Mouse (Mus musculus) neural tube, embryonic 12.5 days (tissue): ENCODE data around the gene Six1. TPM values are rescaled to one million over a fixed set of nuclear protein-coding genes. Genes with fewer than 3 reads are reported as not detected.

Source experiments
- ATAC-seq: fragments of 200-750 bp; cut with Nextera tagmentation; 2 replicates; pipeline ENCODE4 v1.8.0; 2017; ENCODE audit warnings: low read depth, mild to moderate bottlenecking, moderate TSS enrichment, moderate library complexity; ENCODE audit not compliant: low FRiP score
- H3K27ac ChIP-seq: fragments of 300-500 bp; sonication (generic); 2 replicates; pipeline ENCODE4 v1.5.1; 2016
- H3K27me3 ChIP-seq: fragments of 300-500 bp; sonication (generic); replicated peaks from 2 replicates; pipeline ENCODE4 v1.6.1; 2016; ENCODE audit warnings: mild to moderate bottlenecking
- H3K36me3 ChIP-seq: fragments of 300-500 bp; sonication (generic); 2 replicates; pipeline ENCODE4 v1.6.1; 2016; ENCODE audit warnings: mild to moderate bottlenecking
- H3K4me1 ChIP-seq: fragments of 300-500 bp; sonication (generic); 2 replicates; pipeline ENCODE4 v1.6.1; 2016
- H3K4me2 ChIP-seq: fragments of 300-500 bp; sonication (generic); replicated peaks from 2 replicates; pipeline ENCODE4 v1.6.1; 2016; ENCODE audit warnings: mild to moderate bottlenecking
- H3K4me3 ChIP-seq: fragments of 300-500 bp; sonication (generic); 2 replicates; pipeline ENCODE4 v1.5.1; 2016
- H3K9ac ChIP-seq: fragments of 300-500 bp; sonication (generic); 2 replicates; pipeline ENCODE4 v1.6.1; 2016; ENCODE audit warnings: mild to moderate bottlenecking
- H3K9me3 ChIP-seq: fragments of 300-500 bp; sonication (generic); 2 replicates; pipeline ENCODE4 v1.6.1; 2016; ENCODE audit warnings: mild to moderate bottlenecking
- WGBS: fragments of 180-500 bp; shearing (Covaris S2); methylation state at CpG from one replicate; pipeline ENCODE4 v1.1.7; 2016; 5-methylcytosine and 5-hydroxymethylcytosine counted together
- polyA plus RNA-seq: library from polyadenylated mRNA; unstranded; fragments of >200 nt; fragmentation: Nextera tagmentation; extraction: Ambion mirVana; gene quantifications from 2 replicates; pipeline ENCODE4 v1.2.1, GENCODE M21; 2016

Six1 gene
- polyA plus RNA-seq, 1 experiment from 2014 or later = 36.7 TPM

DNA sequence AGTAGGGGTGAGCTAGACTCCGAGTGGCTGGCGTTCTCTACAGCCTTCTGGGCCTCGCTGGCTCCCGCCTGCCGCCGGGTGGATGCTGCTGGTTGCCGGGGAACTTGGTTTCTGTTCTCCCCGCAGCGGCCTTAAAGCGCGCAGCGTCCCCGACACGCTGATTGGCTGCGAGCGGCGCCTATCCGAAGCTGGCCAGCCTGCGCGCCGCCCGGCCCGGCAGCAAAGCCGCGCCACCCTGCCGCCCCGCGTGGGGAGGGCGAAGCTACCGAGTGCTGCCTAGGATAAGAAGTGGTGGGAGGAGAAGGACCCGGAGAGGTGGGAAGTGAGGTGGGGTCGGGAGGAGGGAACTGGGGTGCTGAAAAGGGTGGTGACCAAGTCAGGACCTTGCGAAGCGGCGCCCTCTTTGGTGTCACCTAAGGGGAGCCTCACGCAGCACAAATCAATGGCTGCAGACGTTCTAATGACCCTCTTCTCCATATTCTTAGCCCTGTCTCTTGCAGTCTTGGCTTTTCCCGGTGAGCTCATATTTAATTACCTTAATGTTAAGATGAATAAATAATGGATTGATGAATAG is 7.0 kb downstream of the Six1 start:
- peak overlapping the region; percentile 67 for H3K9ac ChIP-seq
- no peak overlapping the region for H3K27ac ChIP-seq

DNA sequence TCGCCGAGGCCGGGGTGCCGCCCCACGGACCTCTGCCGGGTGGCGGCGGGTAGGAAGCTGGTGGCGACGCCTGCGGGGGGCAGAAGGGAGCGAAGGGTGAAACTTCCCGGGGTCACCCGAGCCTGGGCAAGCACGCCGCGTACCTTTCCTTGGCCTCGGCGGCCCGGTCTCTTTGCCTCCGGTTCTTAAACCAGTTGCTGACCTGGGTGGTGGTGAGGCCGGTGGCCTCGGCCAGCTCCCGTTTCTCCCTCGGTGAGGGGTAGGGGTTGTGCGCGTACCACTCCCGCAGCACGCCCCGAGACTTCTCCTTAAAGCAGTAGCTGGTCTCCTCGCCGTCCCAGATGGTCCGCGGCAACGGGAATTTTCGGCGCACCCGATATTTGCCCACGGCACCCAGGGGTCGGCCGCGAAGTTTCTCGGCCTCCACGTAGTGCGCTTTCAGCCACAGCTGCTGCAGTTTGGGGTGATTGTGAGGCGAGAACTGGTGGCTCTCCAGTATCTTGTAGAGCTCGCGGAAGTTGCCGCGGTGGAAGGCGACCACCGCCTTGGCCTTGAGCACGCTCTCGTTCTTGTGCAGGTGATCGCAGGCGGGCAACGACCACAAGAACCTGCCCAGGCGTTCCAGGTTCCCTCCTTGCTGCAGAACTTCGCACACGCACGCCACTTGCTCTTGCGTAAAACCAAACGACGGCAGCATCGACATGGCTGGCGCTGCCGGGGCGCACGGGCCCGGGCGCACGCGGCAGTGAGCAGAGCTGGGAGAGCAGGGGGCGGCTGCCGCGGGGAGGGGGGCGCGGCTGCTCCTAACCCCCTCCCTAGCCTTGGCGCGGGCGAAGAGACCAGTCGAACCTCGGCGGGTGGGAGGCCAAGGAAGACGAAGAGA is 7.7 kb downstream of the Six1 start:
- peak overlapping the region; percentile 67 for H3K9ac ChIP-seq
- ATAC-seq = no peak
- under 1% methylated on average over 85 of the region's 85 CpGs for WGBS

More for the DNA sequence above, 7.0 kb downstream of the Six1 start:
- peaks cover 22% of the 10 kb centered on the region for H3K4me1 ChIP-seq
- H3K4me2 ChIP-seq = peak overlapping the region; percentile 61
- peak overlapping the region; percentile 48 for H3K4me3 ChIP-seq
- WGBS = under 1% methylated on average over 38 of the region's 38 CpGs
- no peaks in the 10 kb centered on the region for H3K9me3 ChIP-seq
- no peaks in the 10 kb centered on the region for H3K36me3 ChIP-seq
- peaks cover 92% of the 10 kb centered on the region for H3K27me3 ChIP-seq
- ATAC-seq = peak; percentile 83

DNA sequence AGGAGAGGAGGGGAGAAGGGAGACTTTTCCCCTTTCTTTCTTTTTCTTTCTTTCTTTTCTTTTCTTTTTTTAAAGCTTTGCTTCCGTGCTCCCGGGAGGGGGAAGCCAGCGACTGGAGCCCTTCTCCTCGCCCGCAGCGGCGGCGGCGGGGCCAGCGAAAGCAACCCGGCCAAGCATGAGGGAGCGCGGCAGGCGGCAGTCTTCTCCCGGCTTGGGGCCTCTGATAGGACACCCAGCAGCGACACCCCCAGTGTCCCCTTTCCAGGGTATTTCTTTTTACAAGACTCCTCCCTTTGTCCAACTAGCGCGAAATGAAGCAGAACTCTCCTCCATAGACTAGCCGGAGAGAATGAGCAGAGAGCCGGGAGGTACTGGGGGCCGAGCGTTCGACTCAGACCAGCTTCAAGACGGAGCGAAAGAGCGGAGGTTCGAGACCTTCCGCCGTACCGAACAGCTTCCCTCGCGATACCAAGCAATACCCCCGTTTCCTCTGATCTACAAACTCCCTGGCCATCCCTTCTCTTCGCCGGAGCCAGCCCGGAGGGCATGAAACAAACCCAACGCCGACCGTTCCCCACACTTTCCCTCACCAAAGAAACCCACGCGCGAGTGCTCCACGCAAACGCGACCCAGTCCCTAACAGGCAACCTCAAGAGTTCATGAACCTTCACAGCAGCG is 8.5 kb downstream of the Six1 start:
- Histone ChIP-seq H3K4me2 (peak overlapping the region; percentile 61), H3K4me3 (peak overlapping the region; percentile 48), H3K9ac (peak overlapping the region; percentile 67), H3K36me3 (no peaks in the 10 kb centered on the region), H3K27ac (peak overlapping the region; percentile 15; the same call in 1 of the 2 replicates), H3K27me3 (peaks cover 91% of the 10 kb centered on the region), H3K4me1 (peaks cover 22% of the 10 kb centered on the region), H3K9me3 (no peaks in the 10 kb centered on the region)
- WGBS = under 1% methylated on average over 46 of the region's 46 CpGs
- no peak for ATAC-seq

More for the DNA sequence above, 7.7 kb downstream of the Six1 start:
- H3K9me3 ChIP-seq = no peaks in the 10 kb centered on the region
- peak overlapping the region; percentile 61 for H3K4me2 ChIP-seq
- peak overlapping the region; percentile 15; the same call in 1 of the 2 replicates for H3K27ac ChIP-seq
- H3K4me3 ChIP-seq = peak overlapping the region; percentile 48
- peaks cover 91% of the 10 kb centered on the region for H3K27me3 ChIP-seq
- peaks cover 22% of the 10 kb centered on the region for H3K4me1 ChIP-seq
- no peaks in the 10 kb centered on the region for H3K36me3 ChIP-seq

GRCm38 (mm10) chr12:73044221-73045045 is 9.3 kb downstream of the Six1 start:
- Histone ChIP-seq H3K36me3 (no peaks in the 10 kb centered on the region), H3K9ac (peak overlapping the region; percentile 67), H3K4me1 (peaks cover 22% of the 10 kb centered on the region), H3K27ac (no peak overlapping the region), H3K4me3 (peak overlapping the region; percentile 48), H3K4me2 (peak overlapping the region; percentile 61), H3K9me3 (no peaks in the 10 kb centered on the region), H3K27me3 (peaks cover 91% of the 10 kb centered on the region)
- under 1% methylated on average over 53 of the region's 53 CpGs for WGBS
- no peak for ATAC-seq

- H3K27ac ChIP-seq = no peak overlapping the region
- peaks cover 91% of the 10 kb centered on the region for H3K27me3 ChIP-seq
- no peaks in the 10 kb centered on the region for H3K9me3 ChIP-seq
- 4% methylated on average over 14 of the region's 14 CpGs for WGBS
- ATAC-seq = no peak
- H3K36me3 ChIP-seq = no peaks in the 10 kb centered on the region
- peaks cover 22% of the 10 kb centered on the region for H3K4me1 ChIP-seq
- H3K4me3 ChIP-seq = peak overlapping the region; percentile 48
- peak overlapping the region; percentile 61 for H3K4me2 ChIP-seq
- H3K9ac ChIP-seq = peak overlapping the region; percentile 42
These were observed 10.1 kb downstream of the Six1 start for GRCm38 (mm10) chr12:73043396-73044167.

DNA sequence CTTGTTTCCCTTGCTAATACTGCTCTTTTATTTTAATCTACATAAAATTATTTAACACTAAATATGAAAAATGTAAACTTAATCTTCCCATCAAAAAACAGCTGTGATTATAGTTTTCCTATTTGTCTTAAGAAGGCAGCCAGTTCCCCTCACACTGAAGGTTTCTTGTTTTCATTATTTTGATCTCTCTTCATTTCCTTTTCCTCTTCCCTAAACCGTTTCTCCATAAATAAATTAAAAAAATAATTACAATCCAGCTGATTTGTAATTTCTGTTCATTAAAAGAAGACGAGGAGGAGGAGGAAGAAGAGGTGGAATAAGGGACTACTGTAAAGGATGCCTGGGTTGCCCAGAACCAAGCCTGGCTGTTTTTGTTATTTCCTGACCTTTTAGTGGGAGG is 10.8 kb downstream of the Six1 start:
- H3K4me3 ChIP-seq = peak overlapping the region; percentile 48; the same call in 1 of the 2 replicates
- 6% methylated on average over 2 of the region's 2 CpGs for WGBS
- no peak overlapping the region for H3K27ac ChIP-seq
- H3K36me3 ChIP-seq = no peaks in the 10 kb centered on the region
- no peaks in the 10 kb centered on the region for H3K9me3 ChIP-seq
- peaks cover 91% of the 10 kb centered on the region for H3K27me3 ChIP-seq
- peak overlapping the region; percentile 61 for H3K4me2 ChIP-seq
- peaks cover 22% of the 10 kb centered on the region for H3K4me1 ChIP-seq
- H3K9ac ChIP-seq = 0 out of 2 replicates have a peak overlapping the region, but pooled peaks have one; percentile 42
- no peak for ATAC-seq

GRCm38 (mm10) chr12:73042406-73042805 is 11.3 kb downstream of the Six1 start:
- H3K9ac ChIP-seq = 0 out of 2 replicates have a peak overlapping the region, but pooled peaks have one; percentile 1
- WGBS = 4% methylated on average over 5 of the region's 5 CpGs
- no peaks in the 10 kb centered on the region for H3K36me3 ChIP-seq
- H3K4me2 ChIP-seq = peak overlapping the region; percentile 33
- no peak overlapping the region for H3K27ac ChIP-seq
- no peak for ATAC-seq
- H3K4me1 ChIP-seq = peaks cover 22% of the 10 kb centered on the region
- H3K27me3 ChIP-seq = peaks cover 91% of the 10 kb centered on the region
- peak overlapping the region; percentile 25 for H3K4me3 ChIP-seq
- no peaks in the 10 kb centered on the region for H3K9me3 ChIP-seq

DNA sequence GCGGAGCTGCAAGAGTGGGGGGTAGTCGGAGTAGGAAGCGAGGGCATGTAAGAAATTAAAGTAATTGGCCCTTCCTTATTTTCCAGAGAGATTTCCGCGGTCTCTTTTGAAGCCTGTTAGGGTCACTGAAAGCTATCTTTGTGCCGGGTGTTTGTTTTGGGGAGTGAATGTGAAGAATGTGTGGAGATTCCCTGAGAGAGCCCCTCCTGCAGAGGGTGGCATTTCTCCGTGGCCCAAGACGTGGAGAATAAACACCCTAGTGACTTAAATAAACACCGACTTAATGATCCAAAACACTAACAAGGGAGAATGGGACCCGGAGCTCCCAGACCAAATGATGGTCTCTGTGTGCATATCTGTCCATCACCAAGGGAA is 12.4 kb downstream of the Six1 start:
- H3K4me2 ChIP-seq = peak overlapping the region; percentile 45
- no peak overlapping the region for H3K27ac ChIP-seq

GRCm38 (mm10) chr12:73040563-73041255 is 13.0 kb downstream of the Six1 start:
- under 1% methylated on average over 27 of the region's 27 CpGs for WGBS

More for the DNA sequence above, 12.4 kb downstream of the Six1 start:
- H3K36me3 ChIP-seq = no peaks in the 10 kb centered on the region
- WGBS = under 1% methylated on average over 10 of the region's 10 CpGs
- peak overlapping the region; percentile 7 for H3K4me3 ChIP-seq
- H3K9ac ChIP-seq = no peak overlapping the region
- peaks cover 14% of the 10 kb centered on the region for H3K4me1 ChIP-seq
- no peak for ATAC-seq
- H3K9me3 ChIP-seq = no peaks in the 10 kb centered on the region
- peaks cover 86% of the 10 kb centered on the region for H3K27me3 ChIP-seq

GRCm38 (mm10) chr12:73039939-73040562 is 13.6 kb downstream of the Six1 start:
- H3K4me2 ChIP-seq = peak overlapping the region; percentile 45
- WGBS = 2% methylated on average over 18 of the region's 18 CpGs
- H3K4me1 ChIP-seq = peaks cover 13% of the 10 kb centered on the region
- no peaks in the 10 kb centered on the region for H3K9me3 ChIP-seq
- 0 out of 2 replicates have a peak overlapping the region, but pooled peaks have one; percentile 44 for H3K9ac ChIP-seq
- no peak overlapping the region for H3K27ac ChIP-seq
- no peak for ATAC-seq
- peak overlapping the region; percentile 24 for H3K4me3 ChIP-seq
- H3K36me3 ChIP-seq = no peaks in the 10 kb centered on the region
- H3K27me3 ChIP-seq = peaks cover 86% of the 10 kb centered on the region

More at GRCm38 (mm10) chr12:73040563-73041255, 13.0 kb downstream of the Six1 start:
- ATAC-seq = no peak
- no peaks in the 10 kb centered on the region for H3K36me3 ChIP-seq
- H3K4me3 ChIP-seq = peak overlapping the region; percentile 24
- H3K27ac ChIP-seq = no peak overlapping the region
- peaks cover 12% of the 10 kb centered on the region for H3K4me1 ChIP-seq
- H3K27me3 ChIP-seq = peaks cover 86% of the 10 kb centered on the region
- no peak overlapping the region for H3K9ac ChIP-seq
- no peaks in the 10 kb centered on the region for H3K9me3 ChIP-seq
- peak overlapping the region; percentile 45 for H3K4me2 ChIP-seq
